Mouse (Mus musculus) midbrain, embryonic 15.5 days (tissue): Measurements from ENCODE around the gene Tax1bp1. TPM values are rescaled to one million over a fixed set of nuclear protein-coding genes. Genes with fewer than 3 reads are reported as not detected.

Experiments used
- polyA plus RNA-seq: library from polyadenylated mRNA; unstranded; fragments of >200 nt; fragmentation: Nextera tagmentation; extraction: Ambion mirVana; gene quantifications from 2 replicates; pipeline ENCODE4 v1.2.1, GENCODE M21; 2015

Tax1bp1 gene
- polyA plus RNA-seq, 1 experiment from 2014 or later, result 144 TPM

Other genes starting within 250 kb of the Tax1bp1 start
- 59.0 and 62.9 TPM in 2 replicates for gene Hibadh, start 73.3 kb upstream of the Tax1bp1 start, polyA plus RNA-seq